13 mouse cellular contexts compared by ENCODE assay signal in genomic region chr10:83099669-83100068, GRCm38 (mm10).
DNase-seq lines count a peak whose midpoint lies in the region; ATAC-seq and TF ChIP-seq lines count a peak whose summit lies in the region.
"Had no signal": no experiment of that assay in that cellular context is flagged by ENCODE, and none has a peak within 500 bp of the region (broad histone marks: within the 10 kb centered on the region; RNA-seq: fewer than 3 reads in every experiment).

No protein-coding gene starts in this region.

- H3K4me2 ChIP-seq in kidney, postnatal 0 days (ENCODE audit: low read length) = no peak overlapping the region
- H3K4me2 ChIP-seq: embryonic facial prominence, embryonic 15.5 days; liver, embryonic 13.5 days had no signal

- no peak for ATAC-seq in kidney, postnatal 0 days (replicated peaks; ENCODE audit: low FRiP score, low read depth)
- ATAC-seq: inflammation-experienced regulatory T-cells, adult 6 months had no signal

- H3K27me3 ChIP-seq in kidney, postnatal 0 days (ENCODE audit: insufficient read depth, low read length) = no peaks in the 10 kb centered on the region
- H3K27me3 ChIP-seq: embryonic facial prominence, embryonic 15.5 days; liver, embryonic 13.5 days had no signal

- TF ChIP-seq CTCF in kidney, postnatal 0 days (IDR thresholded peaks at IDR 0.05; ENCODE audit: low read depth) = peak; percentile 46

- H3K36me3 ChIP-seq in kidney, postnatal 0 days (ENCODE audit: insufficient read depth, low read length) = no peaks in the 10 kb centered on the region
- H3K36me3 ChIP-seq: embryonic facial prominence, embryonic 15.5 days; liver, embryonic 13.5 days had no signal

- no peaks in the 10 kb centered on the region for H3K9me3 ChIP-seq in kidney, postnatal 0 days (replicated peaks; ENCODE audit: low read length)
- H3K9me3 ChIP-seq: embryonic facial prominence, embryonic 15.5 days; liver, embryonic 13.5 days had no signal

- peaks cover 10% of the 10 kb centered on the region; the same call in 1 of the 2 replicates for H3K4me1 ChIP-seq in kidney, postnatal 0 days (replicated peaks; ENCODE audit: insufficient read depth, low read length)

- H3K9ac ChIP-seq in kidney, postnatal 0 days (ENCODE audit: low read depth, low read length) = no peak overlapping the region
- H3K9ac ChIP-seq: embryonic facial prominence, embryonic 15.5 days; liver, embryonic 13.5 days had no signal

- H3K27ac ChIP-seq in kidney, postnatal 0 days = no peak overlapping the region
- H3K27ac ChIP-seq: embryonic facial prominence, embryonic 15.5 days; liver, embryonic 13.5 days had no signal

- H3K4me3 ChIP-seq in kidney, postnatal 0 days (replicated peaks; ENCODE audit: low read depth, low read length) = no peak overlapping the region
- H3K4me3 ChIP-seq: embryonic facial prominence, embryonic 15.5 days; liver, embryonic 13.5 days had no signal

- DNase-seq in adrenal gland, adult 2 months = peak; percentile 44
- DNase-seq in adrenal gland, postnatal 10 days = no peak
- peak; percentile 25 for DNase-seq in kidney, postnatal 0 days (ENCODE audit: low spot score)
- DNase-seq in kidney, postnatal 36 days = no peak
- DNase-seq in 416B (ENCODE audit: low read depth) = peak; percentile 63
- peak; percentile 5 for DNase-seq in induced T-regulatory cell, adult 2 months (ENCODE audit: low read depth)
- no peak for DNase-seq in yolk sac, embryonic 10.5 days (ENCODE audit: low spot score)
- DNase-seq in spleen, adult 12 weeks (ENCODE audit: low spot score) = no peak
- DNase-seq: cerebellum, postnatal 10 days; kidney, postnatal 4 days; liver, embryonic 13.5 days had no signal

- 89% methylated on average over 3 of the region's 3 CpGs for WGBS in kidney, postnatal 0 days

Comparison
In these comparisons a context has a peak if more than half of its experiments do, and no peak if none do; other contexts are left out.
1. DNase-seq: peak in adrenal gland, adult 2 months (single experiment), kidney, postnatal 0 days (single experiment), 416B (single experiment) and induced T-regulatory cell, adult 2 months (single experiment); none in adrenal gland, postnatal 10 days (single experiment), kidney, postnatal 36 days (0 of 2), yolk sac, embryonic 10.5 days (single experiment) and spleen, adult 12 weeks (single experiment).